21 mouse cellular contexts compared by ENCODE assay signal in genomic region chr14:27558794-27559491, GRCm38 (mm10). TPM values are rescaled to one million over a fixed set of nuclear protein-coding genes. Genes with fewer than 3 reads are reported as not detected.
DNase-seq lines count a peak whose midpoint lies in the region; ATAC-seq and TF ChIP-seq lines count a peak whose summit lies in the region.
"Had no signal": no experiment of that assay in that cellular context is flagged by ENCODE, and none has a peak within 500 bp of the region (broad histone marks: within the 10 kb centered on the region; RNA-seq: fewer than 3 reads in every experiment).

No protein-coding gene starts in this region.

- intact Hi-C loops in heart, postnatal 14 days (cut with DNase I): loop anchor here (2.0 kb wide), 1 partner anchor 368 kb away; no protein-coding TSS in a partner anchor

- no peak overlapping the region for H3K4me2 ChIP-seq in liver, postnatal 0 days (ENCODE audit: low read depth, low read length)
- no peak overlapping the region for H3K4me2 ChIP-seq in liver, embryonic 11.5 days
- H3K4me2 ChIP-seq: embryonic facial prominence, embryonic 15.5 days; heart, embryonic 15.5 days; hindbrain, embryonic 15.5 days had no signal

- TF ChIP-seq POLR2A in MEL (IDR thresholded peaks at IDR 0.05; ENCODE audit: control insufficient read depth in 1 of 2, insufficient read depth in 1 of 2, low read depth in 1 of 2, low read length in 2 of 2, poor library complexity in 1 of 2): no peak

- no peak overlapping the region for H3K4me3 ChIP-seq in liver, postnatal 0 days (ENCODE audit: low read depth, low read length)
- no peak overlapping the region for H3K4me3 ChIP-seq in liver, embryonic 11.5 days (ENCODE audit: low read depth, low read length)
- H3K4me3 ChIP-seq in MEL (ENCODE audit: control insufficient read depth in 1 of 2, insufficient read depth in 1 of 2, low read depth in 2 of 2, low read length in 2 of 2): no peak overlapping the region
- H3K4me3 ChIP-seq: embryonic facial prominence, embryonic 15.5 days; erythroblast, embryonic 14.5 days; forebrain, embryonic 10.5 days; heart, embryonic 10.5 days; heart, embryonic 15.5 days; hindbrain, embryonic 10.5 days; hindbrain, embryonic 15.5 days had no signal

- no peak overlapping the region for H3K27ac ChIP-seq in liver, postnatal 0 days (ENCODE audit: low read depth)
- H3K27ac ChIP-seq in liver, embryonic 11.5 days (ENCODE audit: low read depth, low read length): no peak overlapping the region
- H3K27ac ChIP-seq in MEL (ENCODE audit: control insufficient read depth, low read depth, low read length): no peak overlapping the region
- H3K27ac ChIP-seq: embryonic facial prominence, embryonic 15.5 days; forebrain, embryonic 10.5 days; heart, embryonic 10.5 days; heart, embryonic 15.5 days; hindbrain, embryonic 10.5 days; hindbrain, embryonic 15.5 days had no signal

- H3K4me1 ChIP-seq in liver, postnatal 0 days (ENCODE audit: insufficient read depth): no peaks in the 10 kb centered on the region
- no peaks in the 10 kb centered on the region for H3K4me1 ChIP-seq in liver, embryonic 11.5 days (replicated peaks; ENCODE audit: control insufficient read depth, insufficient read depth, low read length)
- peaks cover 0 to 7% of the 10 kb centered on the region in 2 experiments; a peak in 2 of 4 replicates for H3K4me1 ChIP-seq in MEL (ENCODE audit: control insufficient read depth in 1 of 2, insufficient read depth in 2 of 2, low read length in 2 of 2)
- H3K4me1 ChIP-seq: embryonic facial prominence, embryonic 15.5 days; forebrain, embryonic 10.5 days; heart, embryonic 10.5 days; heart, embryonic 15.5 days; hindbrain, embryonic 10.5 days; hindbrain, embryonic 15.5 days had no signal

- H3K36me3 ChIP-seq in liver, postnatal 0 days (replicated peaks; ENCODE audit: insufficient read depth, low read length): no peaks in the 10 kb centered on the region
- H3K36me3 ChIP-seq in liver, embryonic 11.5 days (ENCODE audit: control insufficient read depth, insufficient read depth, low read length): no peaks in the 10 kb centered on the region
- H3K36me3 ChIP-seq in MEL (ENCODE audit: control insufficient read depth in 1 of 2, insufficient read depth in 2 of 2, low read length in 2 of 2): peaks cover 0 to 5% of the 10 kb centered on the region in 2 experiments; a peak in 2 of 4 replicates
- H3K36me3 ChIP-seq: embryonic facial prominence, embryonic 15.5 days; forebrain, embryonic 10.5 days; heart, embryonic 10.5 days; heart, embryonic 15.5 days; hindbrain, embryonic 10.5 days; hindbrain, embryonic 15.5 days had no signal

- no peak for DNase-seq in liver, postnatal 0 days
- no peak for DNase-seq in liver, embryonic 11.5 days (ENCODE audit: low spot score)
- DNase-seq in 416B (ENCODE audit: low read depth) (peak; percentile 28), MEL (ENCODE audit: low read depth, low spot score) (peak; percentile 11)
- DNase-seq in heart, postnatal 14 days: no peak
- DNase-seq in urinary bladder, adult 2 months (ENCODE audit: low spot score): no peak
- DNase-seq: adrenal gland, adult 2 months; adrenal gland, postnatal 25 days; cerebellum, adult 18-20 months; embryo, embryonic 11 days; gastrocnemius, postnatal 10 days; heart, adult 18-20 months had no signal

- 39% methylated on average over 3 of the region's 3 CpGs for WGBS in liver, postnatal 0 days (ENCODE audit: insufficient replicate concordance)
- 69% methylated on average over 3 of the region's 3 CpGs for WGBS in liver, embryonic 11.5 days

- ATAC-seq in liver, postnatal 0 days: peak; percentile 31; the same call in 1 of the 2 replicates
- ATAC-seq in liver, embryonic 11.5 days (replicated peaks; ENCODE audit: low FRiP score): no peak
- ATAC-seq: forebrain, embryonic 14.5 days had no signal

- H3K79me2 ChIP-seq in MEL (ENCODE audit: control insufficient read depth, insufficient read depth, low read length, poor library complexity): no peaks in the 10 kb centered on the region

- TF ChIP-seq RAD21 in MEL (IDR thresholded peaks at IDR 0.05; ENCODE audit: low read depth, low read length): no peak

- H3K27me3 ChIP-seq in liver, postnatal 0 days (ENCODE audit: insufficient read depth, low read length): no peaks in the 10 kb centered on the region
- no peaks in the 10 kb centered on the region for H3K27me3 ChIP-seq in liver, embryonic 11.5 days (replicated peaks; ENCODE audit: control insufficient read depth, insufficient read depth, low read length)
- H3K27me3 ChIP-seq in MEL (ENCODE audit: control insufficient read depth in 1 of 2, insufficient read depth in 2 of 2, low read length in 2 of 2): no peaks in the 10 kb centered on the region; a peak in 1 of 4 replicates
- H3K27me3 ChIP-seq: CH12.LX; embryonic facial prominence, embryonic 15.5 days; heart, embryonic 15.5 days; hindbrain, embryonic 15.5 days had no signal

- no peak for TF ChIP-seq CTCF in liver, postnatal 0 days (IDR thresholded peaks at IDR 0.05; ENCODE audit: low read depth)
- TF ChIP-seq CTCF in MEL (IDR thresholded peaks at IDR 0.05 in 2 of 3, conservative IDR thresholded peaks at IDR 0.05 in 1 of 3; ENCODE audit: control insufficient read depth in 1 of 3, insufficient read depth in 1 of 3, low read depth in 2 of 3, low read length in 3 of 3, poor library complexity in 1 of 3, severe bottlenecking in 1 of 3): no peak

- H3K9me3 ChIP-seq in liver, postnatal 0 days (ENCODE audit: low read length): 0 out of 2 replicates have a peak, but pooled peaks cover 2% of the 10 kb centered on the region
- H3K9me3 ChIP-seq in liver, embryonic 11.5 days (ENCODE audit: control insufficient read depth, low read length): no peaks in the 10 kb centered on the region
- no peaks in the 10 kb centered on the region for H3K9me3 ChIP-seq in MEL (replicated peaks; ENCODE audit: insufficient read depth, low read length)
- H3K9me3 ChIP-seq: embryonic facial prominence, embryonic 15.5 days; heart, embryonic 10.5 days; heart, embryonic 15.5 days; hindbrain, embryonic 15.5 days had no signal

- no peak overlapping the region for H3K9ac ChIP-seq in liver, postnatal 0 days (replicated peaks)
- H3K9ac ChIP-seq in liver, embryonic 11.5 days (ENCODE audit: low read depth, low read length): no peak overlapping the region
- H3K9ac ChIP-seq in MEL (ENCODE audit: control insufficient read depth, low read depth, low read length, poor library complexity, severe bottlenecking): no peak overlapping the region
- H3K9ac ChIP-seq: embryonic facial prominence, embryonic 15.5 days; heart, embryonic 15.5 days; hindbrain, embryonic 15.5 days had no signal

- no peak for TF ChIP-seq EP300 in liver, postnatal 0 days (IDR thresholded peaks at IDR 0.05; ENCODE audit: low read depth)
- TF ChIP-seq EP300 in MEL (IDR thresholded peaks at IDR 0.05; ENCODE audit: low read depth in 1 of 2, low read length in 2 of 2): no peak

TF ChIP-seq in MEL, 35 proteins besides CTCF, POLR2A, EP300 and RAD21:
- TF ChIP-seq USF1 (IDR thresholded peaks at IDR 0.05; ENCODE audit: low read depth, low read length) (no peak), ETS1 (IDR thresholded peaks at IDR 0.05; ENCODE audit: low read depth, low read length) (no peak), ZNF384 (IDR thresholded peaks at IDR 0.05; ENCODE audit: low read depth, low read length) (no peak), E2F4 (IDR thresholded peaks at IDR 0.05; ENCODE audit: borderline replicate concordance, low read depth, low read length) (no peak), ZKSCAN1 (IDR thresholded peaks at IDR 0.05; ENCODE audit: low read depth, low read length) (no peak), MXI1 (IDR thresholded peaks at IDR 0.05; ENCODE audit: low read depth, low read length) (no peak), BHLHE40 (IDR thresholded peaks at IDR 0.05; ENCODE audit: borderline replicate concordance, low read depth, low read length) (no peak), MAFK (IDR thresholded peaks at IDR 0.05; ENCODE audit: borderline replicate concordance, low read depth, low read length) (no peak)

RNA-seq across cellular contexts. Expression of gene Ccdc66, which starts 50.7 kb away (rescaled TPM):
- 1.3 and 1.9 TPM in 2 replicates for polyA plus RNA-seq in liver, postnatal 0 days (2015; fragmentation: Nextera tagmentation; extraction: Ambion mirVana)
- polyA plus RNA-seq in liver, embryonic 11.5 days (2014; fragmentation: Nextera tagmentation; extraction: Ambion mirVana): 8.7 and 11.5 TPM in 2 replicates
- 5.5 and 6.3 TPM in 2 replicates for total RNA-seq in MEL (2012; rRNA removed)
- polyA plus RNA-seq in MEL (2012; ENCODE audit: insufficient read depth in 1 of 2, insufficient read length in 2 of 2, low read depth in 1 of 2, low replicate concordance in 2 of 2, missing spikeins in 1 of 2): 10 to 100 TPM in 1 of 2 experiments, not detected in 1; 18.4 TPM
- 1 to 10 TPM; 8.1 to 8.5 TPM for total RNA-seq in heart, postnatal 14 days (2021)
- 12.6 and 14.5 TPM in 2 replicates for polyA plus RNA-seq in urinary bladder, adult 2 months (2012; rRNA removed)

Comparison
In these comparisons a context has a peak if more than half of its experiments do, and no peak if none do; other contexts are left out.
1. DNase-seq: peak in 416B (single experiment) and MEL (single experiment); none in liver, postnatal 0 days (single experiment), liver, embryonic 11.5 days (single experiment), heart, postnatal 14 days (0 of 2) and urinary bladder, adult 2 months (single experiment).